Mouse (Mus musculus) frontal cortex, adult (tissue): ENCODE measurements around the gene H2al1b.
"Not testable (repeated sequence)": the region's sequence is repeated elsewhere in the genome, so short reads cannot be mapped to it uniquely, and the experiment has no call there.

ENCODE experiments used
- ATAC-seq: cut with Nextera tagmentation; 2 replicates; pipeline ENCODE4 v1.9.2; 2017; ENCODE audit warnings: mild to moderate bottlenecking, moderate library complexity, mixed read lengths; ENCODE audit not compliant: low TSS enrichment

Gene H2al1b

DNA sequence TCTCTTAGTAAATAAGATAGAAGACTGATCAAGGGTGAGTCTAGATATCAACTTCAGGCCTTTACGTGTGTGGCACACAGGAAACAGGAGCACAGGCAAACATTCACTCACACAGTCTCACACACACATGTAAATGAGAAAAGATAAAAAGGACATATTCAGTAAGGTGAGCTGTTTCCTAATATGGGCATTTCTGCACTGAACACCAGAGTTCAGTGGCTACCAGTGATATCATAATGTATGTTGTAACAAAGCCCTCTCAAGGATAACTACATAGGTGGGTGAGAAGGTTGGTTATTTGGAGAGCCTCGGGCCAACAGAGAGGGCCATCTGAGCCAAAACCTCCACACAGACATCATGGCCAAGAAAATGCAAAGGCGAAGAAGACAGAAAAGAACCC, at the start of gene H2al1b:
Gene H2al1b (plus strand): TSS at position 301 of the 400 bp plus-strand sequence.
- ATAC-seq, result not testable (repeated sequence)

DNA sequence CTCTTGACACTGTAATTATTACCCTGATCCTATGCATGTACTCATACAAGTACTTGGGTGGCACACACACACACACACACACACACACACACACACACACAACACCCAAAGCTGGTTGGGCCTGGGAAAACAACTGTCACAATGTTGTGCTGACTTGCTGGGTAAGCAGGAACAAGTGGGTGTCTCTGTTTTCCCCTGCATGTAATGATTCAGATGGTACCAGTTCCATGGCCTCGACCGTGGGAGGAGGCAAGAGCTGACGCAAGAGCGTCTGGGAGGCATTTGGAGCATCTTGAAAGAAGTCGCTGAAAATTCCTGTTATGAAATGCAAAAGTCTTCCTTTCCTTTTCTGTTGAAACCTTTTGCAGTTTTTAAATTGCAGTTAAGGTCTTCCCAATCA, 48.2 kb upstream of the H2al1b start:
- peak; percentile 99 for ATAC-seq

DNA sequence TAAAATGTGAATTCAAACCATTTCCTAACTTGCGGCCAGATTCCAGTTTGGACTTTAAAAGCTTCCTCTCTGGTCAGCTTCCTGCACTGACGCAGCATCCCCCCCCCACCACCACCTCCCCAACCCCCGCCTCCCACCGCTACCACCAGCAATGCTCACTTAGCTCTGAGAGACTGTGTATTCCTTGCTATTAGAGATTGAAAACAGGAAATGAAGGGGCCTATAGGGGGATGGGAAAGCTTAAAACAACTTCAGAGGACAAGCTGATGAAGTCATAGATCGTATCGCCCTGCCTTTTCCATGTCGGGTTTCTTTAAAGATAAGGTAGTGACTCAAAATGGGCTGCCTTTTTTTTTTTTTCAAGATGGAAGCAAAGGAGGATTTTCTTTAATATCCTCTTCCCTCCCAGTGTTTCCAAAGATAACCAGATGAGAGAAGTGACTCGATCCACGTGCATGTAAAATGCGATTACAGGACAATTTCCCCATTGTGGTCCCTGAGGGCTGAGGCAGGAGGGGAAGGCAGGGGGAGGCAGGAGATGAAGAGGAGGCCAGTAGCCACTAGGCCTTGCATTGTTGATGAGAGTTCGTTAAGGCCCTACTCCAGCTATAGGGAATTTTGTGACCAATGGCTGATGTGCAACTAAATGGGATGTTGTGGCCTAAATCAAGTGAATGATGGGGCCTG, 47.6 kb upstream of the H2al1b start:
- no peak for ATAC-seq

DNA sequence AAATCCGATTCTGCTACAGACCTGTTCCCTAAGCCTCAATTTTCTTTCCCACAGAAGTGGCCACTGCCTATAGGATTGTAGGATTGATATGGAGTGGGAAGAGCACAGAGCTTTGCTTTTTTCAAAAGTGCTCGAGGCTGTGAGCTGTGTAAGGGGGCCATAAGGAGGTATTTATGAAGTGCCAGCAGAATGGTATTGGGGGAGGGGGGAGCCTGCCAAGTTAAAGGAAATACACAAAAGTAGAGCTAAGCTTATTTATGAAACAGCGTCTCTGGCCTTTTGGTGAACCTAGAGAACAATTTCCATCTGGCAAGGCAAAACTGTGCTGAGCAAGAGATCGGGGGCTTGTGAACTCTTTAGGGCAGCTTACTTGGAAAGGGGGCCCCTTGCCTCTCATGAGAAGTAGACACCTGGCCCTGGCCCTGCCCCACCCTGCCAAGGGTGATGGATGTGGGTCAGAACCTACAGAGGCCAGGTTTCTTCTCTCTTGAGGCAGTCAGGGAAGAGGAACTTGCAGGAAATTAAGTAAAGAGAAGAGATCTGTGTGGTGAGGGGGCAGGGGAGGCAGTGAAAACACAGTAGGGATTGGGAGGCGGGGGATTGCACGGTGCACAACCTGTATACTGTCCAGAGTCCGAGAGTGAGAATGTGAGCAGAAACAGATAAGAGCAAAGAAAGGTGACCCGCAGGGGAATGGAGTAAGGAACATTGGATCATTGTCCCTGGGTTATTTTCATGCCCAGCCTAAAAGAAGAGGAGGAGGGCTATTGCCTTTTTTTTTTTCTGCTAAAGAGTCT, 46.5 kb upstream of the H2al1b start:
- ATAC-seq, result no peak

DNA sequence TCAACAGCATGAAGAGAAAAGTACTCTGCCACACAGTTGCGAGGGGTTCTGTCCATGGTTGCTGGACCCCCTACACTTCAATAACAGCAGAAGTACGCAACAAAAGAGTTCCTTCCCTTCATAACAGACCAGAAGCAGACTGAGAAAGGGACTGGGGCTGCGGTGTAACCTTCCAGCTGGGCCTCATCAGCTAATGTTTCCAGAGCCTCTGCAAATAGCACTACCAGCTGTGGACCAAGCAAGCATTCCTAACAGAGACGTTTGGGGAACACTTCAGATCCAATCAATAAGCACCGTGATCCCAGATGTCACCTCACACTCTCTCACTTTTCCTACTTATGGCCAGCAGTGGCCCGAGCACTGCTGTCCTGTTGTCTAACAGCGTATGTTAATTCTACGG, 37.3 kb upstream of the H2al1b start:
- ATAC-seq, result no peak

DNA sequence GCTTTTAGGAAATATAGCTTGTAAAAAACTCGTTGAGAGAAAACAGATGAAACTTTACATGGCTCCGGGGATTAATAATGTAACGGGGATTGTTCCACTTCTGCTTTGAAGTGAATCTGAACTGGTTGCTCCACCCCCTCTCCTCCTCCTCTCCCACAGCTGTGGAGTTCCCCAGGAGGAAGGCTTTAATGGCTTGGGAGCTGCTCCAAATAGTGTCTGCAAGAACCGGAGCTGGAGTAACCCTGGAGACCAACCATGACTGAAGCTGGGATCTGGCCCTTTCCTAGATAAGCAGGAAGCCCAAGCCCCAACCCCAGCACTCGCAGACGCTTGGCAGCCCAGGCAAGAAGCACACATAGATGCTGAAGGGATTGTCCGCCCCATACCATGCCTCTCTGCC, 34.4 kb upstream of the H2al1b start:
- ATAC-seq, result no peak

DNA sequence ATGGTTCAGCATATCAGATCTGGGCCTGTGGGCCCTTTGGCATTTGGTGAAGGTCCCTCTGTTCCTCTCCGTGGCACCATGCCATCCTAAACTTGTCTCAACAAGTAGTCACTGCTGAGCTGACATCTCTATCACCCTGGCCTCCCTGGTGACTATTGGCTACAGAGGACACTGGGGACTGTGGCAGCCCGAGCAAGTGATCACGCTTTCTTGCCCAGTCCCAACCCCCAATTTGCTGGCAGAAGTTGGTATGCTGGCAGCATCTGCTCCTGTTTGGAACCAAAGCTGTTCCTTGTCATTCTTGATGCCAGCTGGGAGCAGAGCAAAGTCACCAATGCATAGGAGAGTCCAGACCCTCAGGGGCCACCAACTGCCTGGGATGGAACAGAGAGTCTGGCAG, 33.2 kb upstream of the H2al1b start:
- ATAC-seq, result peak; percentile 41; the same call in 1 of the 2 replicates

DNA sequence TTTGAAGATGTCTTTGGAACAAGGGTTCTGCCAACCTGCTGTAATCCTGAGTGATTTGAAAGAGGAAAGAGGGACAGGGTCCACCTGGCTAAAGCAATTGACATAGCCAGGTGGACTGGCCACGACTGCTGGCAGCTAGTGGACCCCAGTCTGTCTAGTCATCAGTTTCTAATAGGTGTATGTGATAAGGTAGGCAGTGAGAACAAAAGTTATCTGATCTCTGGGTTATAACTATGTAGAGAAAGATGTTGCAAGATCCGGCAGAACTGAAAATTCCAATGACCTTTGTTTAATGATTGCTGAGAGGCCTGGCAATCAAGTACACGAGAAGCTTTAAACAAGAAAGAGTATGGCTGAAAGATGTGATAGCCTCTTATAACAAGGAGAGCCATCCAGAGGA, 29.0 kb upstream of the H2al1b start:
- no peak for ATAC-seq

DNA sequence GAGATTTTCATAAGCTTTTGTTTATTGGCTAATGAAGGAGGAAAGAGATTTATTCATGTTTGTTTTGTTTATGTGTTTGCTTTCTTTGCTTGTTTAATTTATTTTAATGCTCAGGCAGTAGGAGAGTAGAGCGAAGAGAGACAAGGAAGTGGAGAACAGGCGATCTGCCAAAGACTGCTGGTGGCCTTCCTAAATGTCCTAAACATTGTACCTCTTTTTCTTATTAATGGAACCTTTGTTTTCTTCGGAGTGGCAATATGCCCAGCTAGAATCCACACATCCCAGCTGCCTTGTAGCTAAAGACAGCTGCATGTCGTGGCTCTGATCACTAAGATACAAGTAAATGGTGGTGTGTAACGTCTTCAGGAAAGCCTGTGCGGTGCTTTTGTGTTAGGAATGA, 25.1 kb upstream of the H2al1b start:
- no peak for ATAC-seq

DNA sequence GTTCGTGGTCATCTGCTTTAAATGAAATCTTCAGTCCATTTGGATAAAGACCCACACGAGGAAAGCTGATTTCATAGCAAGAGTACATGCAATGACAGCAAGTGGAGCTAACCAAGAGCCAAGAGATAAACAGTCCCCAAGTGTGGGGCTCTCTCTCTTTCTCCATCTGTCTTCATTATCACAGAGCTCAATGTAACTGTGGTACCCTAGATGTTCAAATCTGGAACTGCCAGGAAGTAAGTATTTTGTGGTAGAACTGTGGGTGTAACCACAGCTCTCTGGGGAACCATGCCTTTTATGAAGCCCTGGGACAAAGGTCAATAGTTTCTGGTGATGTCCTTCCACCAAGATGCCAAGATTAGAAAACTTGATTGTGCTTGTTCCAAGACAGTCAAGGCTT, 21.5 kb upstream of the H2al1b start:
- ATAC-seq, result peak; percentile 79

DNA sequence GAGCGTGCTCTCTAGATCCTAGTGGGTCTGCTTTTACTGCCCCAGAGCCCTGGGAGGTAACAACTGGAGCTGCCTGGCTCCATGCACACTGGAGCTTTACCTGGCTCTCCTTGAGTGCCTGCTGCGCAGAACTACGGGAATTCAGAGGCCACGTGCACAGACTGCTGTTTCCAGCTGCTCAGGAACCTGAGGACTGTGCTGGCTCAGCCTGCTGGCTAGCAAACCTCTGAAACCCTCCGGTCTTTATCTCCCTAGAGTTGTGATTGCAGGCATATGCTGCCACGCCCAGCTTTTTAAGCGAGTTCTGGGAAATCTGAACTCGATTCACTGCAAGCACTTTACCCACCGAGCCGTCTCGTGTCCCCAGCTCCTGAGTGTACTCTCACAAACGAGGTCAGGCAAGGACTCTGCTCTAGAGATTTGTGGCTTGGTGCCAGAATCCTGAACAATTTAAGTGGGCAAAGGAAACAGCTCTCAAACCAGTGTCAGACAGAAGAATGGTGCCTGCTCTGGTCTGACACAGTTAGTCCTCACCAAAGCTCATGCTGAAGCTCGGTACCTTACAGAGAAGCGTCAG, 13.8 kb upstream of the H2al1b start:
- no peak for ATAC-seq

DNA sequence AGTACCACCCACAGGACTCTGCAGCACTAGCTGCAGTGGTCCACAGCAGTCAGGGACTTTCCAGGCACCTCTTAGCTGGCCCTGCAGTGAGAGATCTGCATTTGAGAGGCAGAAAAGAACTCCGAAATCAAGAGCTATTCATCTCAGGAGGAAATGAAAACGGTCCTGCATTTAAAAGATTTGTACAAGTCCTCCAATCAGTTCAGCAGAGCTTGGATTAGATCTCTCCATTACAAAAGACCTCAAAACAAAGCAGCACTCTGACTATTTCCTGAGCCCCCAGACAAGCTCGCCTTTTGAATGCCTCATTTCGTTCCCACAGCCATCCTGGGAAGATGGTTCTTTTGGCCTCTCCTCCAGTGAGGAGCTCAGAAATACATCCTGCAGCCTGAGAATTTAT, 13.0 kb upstream of the H2al1b start:
- ATAC-seq, result no peak

DNA sequence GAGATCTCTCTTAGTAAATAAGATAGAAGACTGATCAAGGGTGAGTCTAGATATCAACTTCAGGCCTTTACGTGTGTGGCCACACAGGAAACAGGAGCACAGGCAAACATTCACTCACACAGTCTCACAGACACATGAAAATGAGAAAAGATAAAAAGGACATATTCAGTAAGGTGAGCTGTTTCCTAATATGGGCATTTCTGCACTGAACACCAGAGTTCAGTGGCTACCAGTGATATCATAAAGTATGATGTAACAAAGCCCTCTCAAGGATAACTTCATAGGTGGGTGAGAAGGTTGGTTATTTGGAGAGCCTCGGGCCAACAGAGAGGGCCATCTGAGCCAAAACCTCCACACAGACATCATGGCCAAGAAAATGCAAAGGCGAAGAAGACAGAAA, 3.3 kb upstream of the H2al1b start, which contains the start of gene H2al1a:
Gene H2al1a (plus strand): TSS at position 301 of the 400 bp plus-strand sequence.
- not testable (repeated sequence) for ATAC-seq

DNA sequence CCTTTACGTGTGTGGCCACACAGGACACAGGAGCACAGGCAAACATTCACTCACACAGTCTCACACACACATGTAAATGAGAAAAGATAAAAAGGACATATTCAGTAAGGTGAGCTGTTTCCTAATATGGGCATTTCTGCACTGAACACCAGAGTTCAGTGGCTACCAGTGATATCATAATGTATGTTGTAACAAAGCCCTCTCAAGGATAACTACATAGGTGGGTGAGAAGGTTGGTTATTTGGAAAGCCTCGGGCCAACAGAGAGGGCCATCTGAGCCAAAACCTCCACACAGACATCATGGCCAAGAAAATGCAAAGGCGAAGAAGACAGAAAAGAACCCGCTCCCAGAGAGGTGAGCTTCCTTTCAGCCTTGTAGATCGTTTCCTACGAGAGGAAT, 3.1 kb downstream of the H2al1b start, which contains the start of gene H2al1c:
Gene H2al1c (plus strand): TSS at position 301 of the 400 bp plus-strand sequence.
- not testable (repeated sequence) for ATAC-seq

DNA sequence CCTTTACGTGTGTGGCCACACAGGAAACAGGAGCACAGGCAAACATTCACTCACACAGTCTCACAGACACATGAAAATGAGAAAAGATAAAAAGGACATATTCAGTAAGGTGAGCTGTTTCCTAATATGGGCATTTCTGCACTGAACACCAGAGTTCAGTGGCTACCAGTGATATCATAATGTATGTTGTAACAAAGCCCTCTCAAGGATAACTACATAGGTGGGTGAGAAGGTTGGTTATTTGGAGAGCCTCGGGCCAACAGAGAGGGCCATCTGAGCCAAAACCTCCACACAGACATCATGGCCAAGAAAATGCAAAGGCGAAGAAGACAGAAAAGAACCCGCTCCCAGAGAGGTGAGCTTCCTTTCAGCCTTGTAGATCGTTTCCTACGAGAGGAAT, 6.3 kb downstream of the H2al1b start, which contains the start of gene H2al1d:
Gene H2al1d (plus strand): TSS at position 301 of the 400 bp plus-strand sequence.
- not testable (repeated sequence) for ATAC-seq

DNA sequence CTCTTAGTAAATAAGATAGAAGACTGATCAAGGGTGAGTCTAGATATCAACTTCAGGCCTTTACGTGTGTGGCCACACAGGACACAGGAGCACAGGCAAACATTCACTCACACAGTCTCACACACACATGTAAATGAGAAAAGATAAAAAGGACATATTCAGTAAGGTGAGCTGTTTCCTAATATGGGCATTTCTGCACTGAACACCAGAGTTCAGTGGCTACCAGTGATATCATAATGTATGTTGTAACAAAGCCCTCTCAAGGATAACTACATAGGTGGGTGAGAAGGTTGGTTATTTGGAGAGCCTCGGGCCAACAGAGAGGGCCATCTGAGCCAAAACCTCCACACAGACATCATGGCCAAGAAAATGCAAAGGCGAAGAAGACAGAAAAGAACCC, 9.4 kb downstream of the H2al1b start, which contains the start of gene H2al1e:
Gene H2al1e (plus strand): TSS at position 301 of the 400 bp plus-strand sequence.
- ATAC-seq, result not testable (repeated sequence)

DNA sequence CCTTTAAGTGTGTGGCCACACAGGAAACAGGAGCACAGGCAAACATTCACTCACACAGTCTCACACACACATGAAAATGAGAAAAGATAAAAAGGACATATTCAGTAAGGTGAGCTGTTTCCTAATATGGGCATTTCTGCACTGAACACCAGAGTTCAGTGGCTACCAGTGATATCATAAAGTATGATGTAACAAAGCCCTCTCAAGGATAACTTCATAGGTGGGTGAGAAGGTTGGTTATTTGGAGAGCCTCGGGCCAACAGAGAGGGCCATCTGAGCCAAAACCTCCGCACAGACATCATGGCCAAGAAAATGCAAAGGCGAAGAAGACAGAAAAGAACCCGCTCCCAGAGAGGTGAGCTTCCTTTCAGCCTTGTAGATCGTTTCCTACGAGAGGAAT, 12.6 kb downstream of the H2al1b start, which contains the start of gene H2al1f:
Gene H2al1f (plus strand): TSS at position 301 of the 400 bp plus-strand sequence.
- not testable (repeated sequence) for ATAC-seq

DNA sequence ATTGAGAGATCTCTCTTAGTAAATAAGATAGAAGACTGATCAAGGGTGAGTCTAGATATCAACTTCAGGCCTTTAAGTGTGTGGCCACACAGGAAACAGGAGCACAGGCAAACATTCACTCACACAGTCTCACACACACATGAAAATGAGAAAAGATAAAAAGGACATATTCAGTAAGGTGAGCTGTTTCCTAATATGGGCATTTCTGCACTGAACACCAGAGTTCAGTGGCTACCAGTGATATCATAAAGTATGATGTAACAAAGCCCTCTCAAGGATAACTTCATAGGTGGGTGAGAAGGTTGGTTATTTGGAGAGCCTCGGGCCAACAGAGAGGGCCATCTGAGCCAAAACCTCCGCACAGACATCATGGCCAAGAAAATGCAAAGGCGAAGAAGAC, 15.7 kb downstream of the H2al1b start, which contains the start of gene H2al1g:
Gene H2al1g (plus strand): TSS at position 301 of the 400 bp plus-strand sequence.
- ATAC-seq, result not testable (repeated sequence)

DNA sequence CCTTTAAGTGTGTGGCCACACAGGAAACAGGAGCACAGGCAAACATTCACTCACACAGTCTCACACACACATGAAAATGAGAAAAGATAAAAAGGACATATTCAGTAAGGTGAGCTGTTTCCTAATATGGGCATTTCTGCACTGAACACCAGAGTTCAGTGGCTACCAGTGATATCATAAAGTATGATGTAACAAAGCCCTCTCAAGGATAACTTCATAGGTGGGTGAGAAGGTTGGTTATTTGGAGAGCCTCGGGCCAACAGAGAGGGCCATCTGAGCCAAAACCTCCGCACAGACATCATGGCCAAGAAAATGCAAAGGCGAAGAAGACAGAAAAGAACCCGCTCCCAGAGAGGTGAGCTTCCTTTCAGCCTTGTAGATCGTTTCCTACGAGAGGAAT, 19.0 kb downstream of the H2al1b start, which contains the start of gene H2al1h:
Gene H2al1h (plus strand): TSS at position 301 of the 400 bp plus-strand sequence.
- ATAC-seq, result not testable (repeated sequence)

DNA sequence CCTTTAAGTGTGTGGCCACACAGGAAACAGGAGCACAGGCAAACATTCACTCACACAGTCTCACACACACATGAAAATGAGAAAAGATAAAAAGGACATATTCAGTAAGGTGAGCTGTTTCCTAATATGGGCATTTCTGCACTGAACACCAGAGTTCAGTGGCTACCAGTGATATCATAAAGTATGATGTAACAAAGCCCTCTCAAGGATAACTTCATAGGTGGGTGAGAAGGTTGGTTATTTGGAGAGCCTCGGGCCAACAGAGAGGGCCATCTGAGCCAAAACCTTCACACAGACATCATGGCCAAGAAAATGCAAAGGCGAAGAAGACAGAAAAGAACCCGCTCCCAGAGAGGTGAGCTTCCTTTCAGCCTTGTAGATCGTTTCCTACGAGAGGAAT, 22.1 kb downstream of the H2al1b start, which contains the start of gene H2al1i:
Gene H2al1i (plus strand): TSS at position 301 of the 400 bp plus-strand sequence.
- ATAC-seq, result not testable (repeated sequence)

DNA sequence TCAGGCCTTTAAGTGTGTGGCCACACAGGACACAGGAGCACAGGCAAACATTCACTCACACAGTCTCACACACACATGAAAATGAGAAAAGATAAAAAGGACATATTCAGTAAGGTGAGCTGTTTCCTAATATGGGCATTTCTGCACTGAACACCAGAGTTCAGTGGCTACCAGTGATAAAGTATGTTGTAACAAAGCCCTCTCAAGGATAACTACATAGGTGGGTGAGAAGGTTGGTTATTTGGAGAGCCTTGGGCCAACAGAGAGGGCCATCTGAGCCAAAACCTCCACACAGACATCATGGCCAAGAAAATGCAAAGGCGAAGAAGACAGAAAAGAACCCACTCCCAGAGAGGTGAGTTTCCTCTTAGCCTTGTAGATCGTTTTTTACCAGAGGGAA, 25.3 kb downstream of the H2al1b start, which contains the start of gene H2al1j:
Gene H2al1j (plus strand): TSS at position 301 of the 400 bp plus-strand sequence.
- ATAC-seq, result not testable (repeated sequence)

DNA sequence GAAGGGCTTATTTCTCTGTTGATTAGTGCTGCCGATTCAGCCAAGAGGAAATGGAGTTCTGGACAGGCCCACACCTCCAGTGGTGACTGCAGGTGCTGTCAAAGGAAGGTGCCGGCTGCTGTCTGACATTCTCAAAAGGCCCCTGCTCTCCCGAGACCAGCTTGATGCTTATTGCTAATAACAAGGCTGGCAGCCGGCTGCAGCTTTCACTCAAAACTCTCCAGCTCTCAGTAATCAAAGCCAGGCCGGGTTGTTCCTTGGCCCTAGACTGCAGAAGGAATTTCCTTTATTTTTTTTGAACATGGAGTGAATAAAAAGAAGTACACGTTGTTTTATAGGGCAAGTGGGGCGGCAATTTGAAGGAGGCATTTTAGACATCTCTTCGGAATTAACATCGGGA, 43.5 kb downstream of the H2al1b start:
- ATAC-seq, result no peak; the same call in 1 of the 2 replicates
